Comparison of ENCODE assay signal across 8 mouse cellular contexts in genomic region chrX:68678815-68679486, GRCm38 (mm10). TPM values are rescaled to one million over a fixed set of nuclear protein-coding genes. Genes with fewer than 3 reads are reported as not detected.
DNase-seq lines count a peak whose midpoint lies in the region; ATAC-seq and TF ChIP-seq lines count a peak whose summit lies in the region.

No protein-coding gene starts in this region.

- peak; percentile 73 for DNase-seq in heart, embryonic 10.5 days (ENCODE audit: low spot score)
- DNase-seq in heart, adult 18-20 months, result no peak
- peak; percentile 38 for DNase-seq in brain, adult 2 months (ENCODE audit: low read depth, low spot score)
- DNase-seq in gastrocnemius, postnatal 14 days, result peak; percentile 19
- DNase-seq in stomach, postnatal 0 days (ENCODE audit: low spot score), result peak; percentile 34

- H3K4me2 ChIP-seq in kidney, embryonic 16.5 days (replicated peaks; ENCODE audit: low read depth, low read length), result peak overlapping the region; percentile 46
- peak overlapping the region; percentile 50 for H3K4me2 ChIP-seq in stomach, postnatal 0 days (replicated peaks; ENCODE audit: low read depth)

- H3K27ac ChIP-seq in heart, embryonic 10.5 days, result peak overlapping the region; percentile 94
- H3K27ac ChIP-seq in kidney, embryonic 16.5 days (ENCODE audit: low read length), result peak overlapping the region; percentile 91
- peak overlapping the region; percentile 35 for H3K27ac ChIP-seq in macrophage
- peak overlapping the region; percentile 95 for H3K27ac ChIP-seq in stomach, postnatal 0 days (replicated peaks)

- intact Hi-C loops in gastrocnemius, postnatal 14 days (cut with DNase I; ENCODE audit: low total_unique reads), result no loop called here

- H3K9me3 ChIP-seq in heart, embryonic 10.5 days, result no peaks in the 10 kb centered on the region
- H3K9me3 ChIP-seq in E14TG2a.4 (ENCODE audit: low read length), result no peaks in the 10 kb centered on the region
- H3K9me3 ChIP-seq in kidney, embryonic 16.5 days (ENCODE audit: low read length), result no peaks in the 10 kb centered on the region
- H3K9me3 ChIP-seq in stomach, postnatal 0 days (ENCODE audit: control insufficient read depth, low read length), result no peaks in the 10 kb centered on the region

- peaks cover 48% of the 10 kb centered on the region for H3K79me2 ChIP-seq in macrophage (ENCODE audit: inconsistent target)

- no peak for TF ChIP-seq CTCF in E14TG2a.4 (conservative IDR thresholded peaks at IDR 0.05; ENCODE audit: low read length)
- no peak for TF ChIP-seq CTCF in stomach, postnatal 0 days (IDR thresholded peaks at IDR 0.05; ENCODE audit: low read depth)

- WGBS in heart, embryonic 10.5 days, result 17% methylated on average over 55 of the region's 67 CpGs
- WGBS in kidney, embryonic 16.5 days, result 25% methylated on average over 54 of the region's 67 CpGs
- 17% methylated on average over 57 of the region's 67 CpGs for WGBS in macrophage (ENCODE audit: missing documents)
- 12% methylated on average over 44 of the region's 67 CpGs for WGBS in stomach, postnatal 0 days

- H3K36me3 ChIP-seq in heart, embryonic 10.5 days, result no peaks in the 10 kb centered on the region
- no peaks in the 10 kb centered on the region for H3K36me3 ChIP-seq in E14TG2a.4 (ENCODE audit: insufficient read depth, low read length)
- no peaks in the 10 kb centered on the region for H3K36me3 ChIP-seq in kidney, embryonic 16.5 days (ENCODE audit: insufficient read depth, low read length)
- no peaks in the 10 kb centered on the region for H3K36me3 ChIP-seq in macrophage (ENCODE audit: inconsistent target)
- H3K36me3 ChIP-seq in stomach, postnatal 0 days (ENCODE audit: control insufficient read depth, insufficient read depth, low read length), result no peaks in the 10 kb centered on the region

- H3K9ac ChIP-seq in kidney, embryonic 16.5 days (replicated peaks; ENCODE audit: low read length), result peak overlapping the region; percentile 81
- H3K9ac ChIP-seq in stomach, postnatal 0 days (ENCODE audit: low read length), result peak overlapping the region; percentile 85

- peak; percentile 74 for ATAC-seq in kidney, embryonic 16.5 days (ENCODE audit: low FRiP score, low TSS enrichment)
- peak; percentile 78 for ATAC-seq in stomach, postnatal 0 days (ENCODE audit: low FRiP score, low TSS enrichment)

- no peak for TF ChIP-seq EP300 in stomach, postnatal 0 days (optimal IDR thresholded peaks at IDR 0.05)

- H3K4me3 ChIP-seq in heart, embryonic 10.5 days, result peak overlapping the region; percentile 78
- H3K4me3 ChIP-seq in E14TG2a.4 (replicated peaks; ENCODE audit: low read length) (peak overlapping the region; percentile 89), macrophage (ENCODE audit: inconsistent target) (peak overlapping the region; percentile 53)
- peak overlapping the region; percentile 71 for H3K4me3 ChIP-seq in kidney, embryonic 16.5 days (ENCODE audit: low read length)
- H3K4me3 ChIP-seq in stomach, postnatal 0 days (ENCODE audit: low read depth, low read length), result peak overlapping the region; percentile 67

- H3K4me1 ChIP-seq in heart, embryonic 10.5 days, result no peaks in the 10 kb centered on the region
- peaks cover 5% of the 10 kb centered on the region; the same call in 1 of the 2 replicates for H3K4me1 ChIP-seq in E14TG2a.4 (replicated peaks; ENCODE audit: low read depth, low read length)
- no peaks in the 10 kb centered on the region for H3K4me1 ChIP-seq in kidney, embryonic 16.5 days (ENCODE audit: insufficient read depth, low read length)
- no peaks in the 10 kb centered on the region for H3K4me1 ChIP-seq in stomach, postnatal 0 days (replicated peaks; ENCODE audit: control insufficient read depth, insufficient read depth)

- H3K27me3 ChIP-seq in heart, embryonic 10.5 days (ENCODE audit: insufficient read depth, poor library complexity, severe bottlenecking), result no peaks in the 10 kb centered on the region; the same call in 1 of the 2 replicates
- no peaks in the 10 kb centered on the region for H3K27me3 ChIP-seq in E14TG2a.4 (ENCODE audit: insufficient read depth, low read length)
- no peaks in the 10 kb centered on the region for H3K27me3 ChIP-seq in kidney, embryonic 16.5 days (ENCODE audit: insufficient read depth, low read length)
- no peaks in the 10 kb centered on the region for H3K27me3 ChIP-seq in stomach, postnatal 0 days (ENCODE audit: control insufficient read depth, insufficient read depth, low read length)

RNA-seq across cellular contexts. Expression of gene Fmr1, which starts 0.6 kb away (rescaled TPM):
- polyA plus RNA-seq in heart, embryonic 10.5 days (2016; fragmentation: Nextera tagmentation; extraction: Ambion mirVana), result 50.0 and 53.7 TPM in 2 replicates
- total RNA-seq in heart, adult 18-20 months (2021), result 1 to 10 TPM; 8.4 to 8.5 TPM
- 10 to 100 TPM; 12.4 to 12.5 TPM for total RNA-seq in gastrocnemius, postnatal 14 days (2021)
- 48.7 and 54.7 TPM in 2 replicates for polyA plus RNA-seq in kidney, embryonic 16.5 days (2015; fragmentation: Nextera tagmentation; extraction: Ambion mirVana)
- total RNA-seq in macrophage (2018; cell fraction: chromatin; rRNA removed), result 100 to 1,000 TPM; 112 to 339 (median 188) TPM
- 10 to 100 TPM; 22.9 to 34.4 (median 27.8) TPM for total RNA-seq in macrophage (2018; cell fraction: cytosol; rRNA removed)
- total RNA-seq in macrophage (2018; cell fraction: nucleus; rRNA removed), result 100 to 1,000 TPM in 19 of 26 experiments, 10 to 100 TPM in 7; 74.9 to 247 (median 112) TPM
- polyA plus RNA-seq in macrophage (2018), result 23.6 to 26.6 TPM (median 25.1 TPM) in 3 replicates
- polyA plus RNA-seq in stomach, postnatal 0 days (2015; fragmentation: Nextera tagmentation; extraction: Ambion mirVana), result 19.9 and 20.2 TPM in 2 replicates

Comparison
In these comparisons a context has a peak if more than half of its experiments do, and no peak if none do; other contexts are left out.
1. DNase-seq: peak in heart, embryonic 10.5 days (single experiment), brain, adult 2 months (single experiment), gastrocnemius, postnatal 14 days (single experiment) and stomach, postnatal 0 days (single experiment); none in heart, adult 18-20 months (0 of 2).
2. H3K27ac ChIP-seq: peak in every context shown above with its lines; median percentile 95 in stomach, postnatal 0 days; 94 in heart, embryonic 10.5 days; 91 in kidney, embryonic 16.5 days; 35 in macrophage.
3. Peak in every context shown above with its lines, with median percentiles within 50 percentile points of each other: H3K4me3 ChIP-seq.